Mouse (Mus musculus) B cell, adult 2 months (primary cell): ENCODE data around the gene H2-Ab1.

Experiments used
- DNase-seq, 2 experiments: peaks; one replicate each; pipeline ENCODE4 v3.0.0; 2022

The H2-Ab1 gene

DNA sequence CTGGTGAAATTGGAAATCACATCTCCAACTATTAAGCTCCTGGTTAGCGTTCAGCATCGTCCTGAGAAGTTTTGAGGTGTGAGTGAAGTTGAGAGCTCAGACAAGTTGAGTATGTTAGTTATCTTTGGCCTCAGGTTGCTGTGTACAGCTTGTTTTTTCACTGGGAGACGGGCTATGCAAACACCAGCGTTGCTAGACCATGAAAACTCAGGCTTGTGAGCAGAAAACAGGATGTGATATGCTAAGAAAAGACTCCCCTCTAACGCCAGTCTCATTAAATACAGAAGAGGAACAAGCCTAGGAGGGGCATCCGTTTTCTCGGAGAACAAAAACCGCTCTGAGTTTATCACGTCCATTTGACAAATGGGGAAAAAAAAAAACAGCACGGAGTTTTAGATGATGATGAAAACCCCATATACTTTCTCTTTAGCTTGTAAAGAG, 17.9 kb upstream of the H2-Ab1 start:
- peak; percentile 70 to 72 for DNase-seq

DNA sequence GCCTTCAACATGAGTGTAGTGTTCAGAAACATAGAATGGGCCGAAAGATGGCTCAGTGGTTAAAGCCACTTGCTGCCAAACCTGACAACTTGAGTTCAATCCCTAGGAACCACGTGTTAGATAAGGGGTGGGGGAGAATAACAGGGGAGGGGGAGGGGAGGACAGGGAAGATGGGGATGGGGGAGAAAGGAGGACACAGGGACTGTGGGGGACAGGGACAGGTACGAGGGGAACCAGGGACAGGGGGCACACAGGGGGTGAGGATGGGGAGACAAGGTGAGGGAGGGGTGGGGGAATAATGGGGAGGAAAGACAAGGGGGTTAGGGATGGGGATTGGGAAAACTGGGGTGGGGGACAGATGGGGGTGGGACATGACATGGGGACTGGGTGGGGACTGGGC, 17.1 kb upstream of the H2-Ab1 start:
- DNase-seq, result no peak

DNA sequence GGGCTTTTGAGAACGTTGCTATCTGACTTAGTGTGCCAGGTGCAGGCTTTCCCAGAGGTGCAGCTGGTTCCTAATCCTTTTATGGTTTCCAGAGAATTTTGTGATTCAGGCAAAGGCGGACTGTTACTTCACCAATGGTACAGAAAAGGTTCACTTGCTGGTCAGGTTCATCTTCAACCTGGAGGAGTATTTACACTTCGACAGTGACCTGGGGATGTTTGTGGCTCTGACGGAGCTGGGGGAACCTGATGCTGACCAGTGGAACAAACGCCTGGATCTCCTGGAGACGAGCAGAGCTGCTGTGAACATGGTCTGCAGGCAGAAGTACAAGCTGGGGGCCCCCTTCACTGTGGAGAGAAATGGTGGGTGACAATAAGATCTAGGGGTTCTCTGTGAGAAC, 16.6 kb upstream of the H2-Ab1 start:
- peak; percentile 6 to 13 for DNase-seq

DNA sequence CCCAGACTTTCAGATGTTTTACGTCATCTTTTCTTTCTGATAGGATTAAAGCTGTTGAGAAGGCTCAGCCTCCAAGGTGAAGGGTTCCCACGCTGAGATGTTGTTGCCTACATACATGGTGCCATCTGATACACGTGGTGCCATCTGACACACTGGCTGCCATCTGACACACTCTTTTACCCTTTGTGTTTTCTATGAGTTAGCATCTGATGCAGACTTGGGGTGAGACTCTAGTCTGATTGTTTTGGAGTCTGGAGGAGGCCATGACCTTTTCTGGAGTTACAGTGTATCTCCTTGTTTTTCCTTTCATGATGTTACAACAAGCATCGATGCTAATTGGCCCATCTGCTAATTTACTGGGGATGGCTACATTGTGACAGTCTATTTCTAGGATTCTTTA, 12.8 kb upstream of the H2-Ab1 start:
- DNase-seq, result peak in 1 of 2 experiments; percentile 2

DNA sequence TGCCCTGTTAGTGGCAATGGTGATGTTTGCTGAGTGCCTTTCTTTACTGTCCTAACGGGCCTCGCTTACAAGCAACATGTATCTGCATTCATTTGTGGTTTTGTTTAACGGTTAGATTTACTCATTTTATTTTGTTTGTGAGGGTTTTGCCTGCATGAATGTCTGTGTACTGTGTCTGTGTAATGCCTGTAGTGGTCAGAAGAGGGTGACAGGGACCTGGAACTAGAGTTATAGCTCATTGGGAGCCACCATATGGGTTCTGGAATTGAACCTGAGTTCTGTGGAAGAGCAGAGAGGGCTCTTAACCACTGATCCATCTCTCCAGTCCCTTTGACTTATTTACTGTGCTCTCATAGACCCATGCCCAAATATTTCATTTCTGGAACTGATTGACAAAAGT, 10.4 kb upstream of the H2-Ab1 start:
- DNase-seq, result peak; percentile 40 to 42

DNA sequence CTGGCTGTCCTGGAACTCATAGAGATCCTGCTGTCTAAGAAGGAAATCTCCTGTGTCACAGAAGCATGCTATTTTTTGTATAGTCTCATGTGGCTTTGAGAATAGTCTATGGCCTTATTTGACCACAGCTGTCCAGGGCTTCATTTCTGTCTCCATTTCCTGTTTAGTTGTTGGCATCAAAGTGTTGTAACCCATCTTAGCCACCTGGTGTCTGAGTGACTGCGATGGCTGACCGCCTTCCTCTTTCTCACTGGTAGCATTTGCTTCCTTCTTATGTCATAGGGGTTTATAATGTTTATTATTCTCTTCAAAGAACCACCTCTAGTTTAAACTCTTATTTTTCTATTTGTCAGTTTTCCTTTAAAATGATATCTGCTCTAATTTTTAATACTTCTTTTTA, 8.7 kb upstream of the H2-Ab1 start:
- peak; percentile 53 to 55 for DNase-seq

DNA sequence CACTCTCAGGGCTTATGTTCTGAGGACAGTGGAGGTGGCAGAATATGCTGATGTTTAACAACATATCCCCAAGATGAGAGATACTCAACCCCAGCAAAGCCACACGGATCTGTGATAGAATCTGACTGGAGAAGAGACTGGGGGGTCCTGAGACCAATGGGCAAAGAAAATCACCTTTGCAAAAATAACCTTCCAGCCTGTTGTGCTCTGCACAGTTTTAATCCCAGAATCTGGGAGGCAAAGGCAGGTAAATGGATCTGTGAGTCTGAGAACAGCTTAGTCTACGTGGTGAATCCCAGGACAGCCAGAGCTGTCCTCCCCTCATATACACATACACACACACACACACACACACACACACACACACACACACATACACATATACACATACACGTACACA, 8.1 kb upstream of the H2-Ab1 start:
- peak in 1 of 2 experiments; percentile 1 for DNase-seq

DNA sequence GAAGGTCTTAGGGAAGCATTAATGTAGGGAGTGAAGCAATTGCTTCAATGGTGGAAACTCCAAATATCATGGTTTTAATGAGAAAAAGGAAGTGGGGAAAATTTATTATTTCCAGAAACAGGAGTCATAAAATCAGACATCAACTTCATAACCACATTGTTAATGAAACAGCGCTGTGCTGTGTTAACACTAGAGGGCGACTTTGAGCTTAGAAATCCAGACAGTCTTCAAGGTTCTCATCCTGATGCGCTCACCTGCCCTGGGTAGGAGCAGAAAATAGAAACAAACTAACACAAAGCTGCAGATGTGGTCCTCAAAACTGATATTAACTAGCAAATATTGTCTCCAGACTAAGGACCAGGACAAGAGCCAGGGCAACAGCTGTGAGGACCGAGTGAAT, 7.6 kb upstream of the H2-Ab1 start:
- peak; percentile 70 to 75 for DNase-seq

DNA sequence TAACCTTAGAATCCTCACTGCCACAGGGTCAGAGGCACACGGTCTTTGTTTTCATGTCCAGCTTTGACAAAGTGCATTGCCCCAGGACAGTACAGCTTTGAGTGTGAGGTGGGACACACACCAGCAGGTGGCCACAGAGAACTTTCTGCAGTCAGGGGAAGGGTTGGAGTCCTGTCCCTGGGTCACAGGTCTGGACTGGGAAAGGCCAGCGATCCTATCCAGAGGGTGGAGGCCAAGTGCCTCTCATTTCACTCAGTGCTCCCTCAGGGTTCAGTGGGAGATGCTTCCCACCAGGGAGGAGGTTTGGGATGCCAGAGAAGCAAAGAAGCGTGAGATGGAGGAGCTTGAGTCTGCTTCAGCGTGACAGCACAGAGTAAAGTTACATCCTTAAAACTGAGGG, 5.8 kb upstream of the H2-Ab1 start:
- peak in 1 of 2 experiments; percentile 37 for DNase-seq

DNA sequence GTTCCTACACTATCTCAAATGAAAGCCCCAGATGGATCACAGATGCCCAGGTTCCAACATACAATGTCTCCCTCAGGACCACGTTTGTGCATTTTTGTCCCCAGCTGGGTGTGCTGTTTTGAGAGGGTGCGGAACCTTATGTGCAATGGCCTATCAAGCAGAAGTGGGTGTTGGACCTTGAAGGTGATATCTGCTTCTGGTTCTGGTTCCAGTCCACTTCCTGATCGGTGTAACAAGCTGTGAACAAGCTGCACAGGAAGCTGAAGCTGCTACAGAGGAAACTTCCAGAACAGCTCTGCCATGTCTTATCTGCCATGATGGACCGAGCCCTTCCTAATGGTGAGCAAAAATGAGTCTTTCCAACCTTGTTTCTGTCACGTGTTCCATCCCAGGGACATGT, 988 bp upstream of the H2-Ab1 start:
- no peak for DNase-seq

DNA sequence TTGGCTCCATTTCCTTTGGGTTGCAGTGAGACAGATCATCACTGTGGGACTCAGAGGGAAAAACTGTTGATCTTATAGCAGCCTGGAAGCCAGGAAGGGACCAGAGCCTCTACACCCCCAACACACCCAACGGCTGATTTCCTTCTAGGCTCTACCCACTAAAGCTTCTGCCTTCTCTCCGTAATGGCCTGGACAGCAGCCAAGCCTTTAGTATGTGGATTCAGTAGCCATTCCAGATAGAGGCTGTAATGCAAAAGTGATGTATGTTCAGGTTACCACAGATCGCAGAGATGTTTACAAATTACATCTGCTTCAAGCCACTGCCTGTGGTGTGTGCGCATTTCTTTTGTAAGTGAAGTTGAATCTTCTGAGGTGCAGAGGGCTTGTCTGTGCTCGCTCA, 3.1 kb downstream of the H2-Ab1 start:
- peak in 1 of 2 experiments; percentile 28 for DNase-seq

DNA sequence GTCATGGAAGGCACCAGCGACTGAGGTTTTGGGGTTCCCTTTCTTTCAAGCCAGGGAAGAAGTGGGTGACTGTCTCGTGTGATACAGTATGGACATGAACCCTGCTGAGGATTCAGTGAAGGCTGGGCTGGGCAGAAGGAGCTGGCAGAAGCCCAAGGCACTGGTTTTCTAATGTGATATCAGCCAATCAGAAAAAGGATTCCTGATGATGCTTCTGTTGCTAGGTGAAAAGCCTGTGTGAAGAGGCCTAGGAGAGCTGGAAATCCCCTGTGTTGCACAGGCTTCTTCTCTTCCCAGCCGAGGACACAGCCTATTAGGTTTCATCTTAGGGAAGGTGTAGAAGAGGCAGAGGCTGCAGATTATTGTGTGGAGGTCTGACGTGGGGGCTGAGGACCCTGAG, 4.0 kb downstream of the H2-Ab1 start:
- peak; percentile 90 for DNase-seq

DNA sequence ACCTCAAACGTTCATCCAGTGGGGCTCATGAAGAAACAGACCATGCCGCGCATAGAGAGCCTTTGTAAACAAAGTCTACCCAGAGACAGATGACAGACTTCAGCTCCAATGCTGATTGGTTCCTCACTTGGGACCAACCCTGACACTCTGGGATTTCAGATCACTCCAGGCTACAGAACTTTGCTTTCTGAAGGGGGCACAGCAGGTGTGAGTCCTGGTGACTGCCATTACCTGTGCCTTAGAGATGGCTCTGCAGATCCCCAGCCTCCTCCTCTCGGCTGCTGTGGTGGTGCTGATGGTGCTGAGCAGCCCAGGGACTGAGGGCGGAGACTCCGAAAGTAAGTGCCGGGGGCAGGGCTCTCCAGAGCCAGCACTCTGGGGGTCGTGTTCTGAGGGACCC, 5.6 kb downstream of the H2-Ab1 start:
- peak; percentile 91 to 92 for DNase-seq

DNA sequence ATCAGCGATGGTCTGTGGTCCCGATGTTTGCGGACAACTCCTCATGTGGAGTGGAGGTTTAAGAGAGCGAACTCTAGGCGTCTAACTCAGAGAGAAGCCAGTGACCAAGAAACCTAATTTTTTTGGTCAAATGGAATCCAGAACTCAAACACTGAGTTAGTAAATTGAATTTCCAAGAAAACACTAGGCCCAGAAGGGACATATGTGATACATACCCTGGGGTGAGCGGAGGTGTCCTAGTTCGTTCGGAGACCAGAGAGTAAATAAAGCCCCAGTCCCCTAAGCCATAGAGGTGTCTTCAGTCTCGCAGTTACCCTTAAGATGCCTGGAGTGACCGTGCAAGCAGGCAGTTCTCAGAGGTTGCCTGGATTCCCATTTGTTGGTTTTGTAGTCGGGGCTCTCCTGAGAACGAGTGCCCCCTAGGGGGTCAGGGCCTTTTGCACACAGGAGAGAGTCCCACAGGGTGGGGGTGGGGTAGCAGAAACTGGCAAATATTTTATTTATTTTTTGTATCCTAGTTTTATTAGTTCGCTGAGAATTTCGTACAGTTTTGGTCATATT, 6.4 kb downstream of the H2-Ab1 start:
- peak; percentile 78 for DNase-seq

DNA sequence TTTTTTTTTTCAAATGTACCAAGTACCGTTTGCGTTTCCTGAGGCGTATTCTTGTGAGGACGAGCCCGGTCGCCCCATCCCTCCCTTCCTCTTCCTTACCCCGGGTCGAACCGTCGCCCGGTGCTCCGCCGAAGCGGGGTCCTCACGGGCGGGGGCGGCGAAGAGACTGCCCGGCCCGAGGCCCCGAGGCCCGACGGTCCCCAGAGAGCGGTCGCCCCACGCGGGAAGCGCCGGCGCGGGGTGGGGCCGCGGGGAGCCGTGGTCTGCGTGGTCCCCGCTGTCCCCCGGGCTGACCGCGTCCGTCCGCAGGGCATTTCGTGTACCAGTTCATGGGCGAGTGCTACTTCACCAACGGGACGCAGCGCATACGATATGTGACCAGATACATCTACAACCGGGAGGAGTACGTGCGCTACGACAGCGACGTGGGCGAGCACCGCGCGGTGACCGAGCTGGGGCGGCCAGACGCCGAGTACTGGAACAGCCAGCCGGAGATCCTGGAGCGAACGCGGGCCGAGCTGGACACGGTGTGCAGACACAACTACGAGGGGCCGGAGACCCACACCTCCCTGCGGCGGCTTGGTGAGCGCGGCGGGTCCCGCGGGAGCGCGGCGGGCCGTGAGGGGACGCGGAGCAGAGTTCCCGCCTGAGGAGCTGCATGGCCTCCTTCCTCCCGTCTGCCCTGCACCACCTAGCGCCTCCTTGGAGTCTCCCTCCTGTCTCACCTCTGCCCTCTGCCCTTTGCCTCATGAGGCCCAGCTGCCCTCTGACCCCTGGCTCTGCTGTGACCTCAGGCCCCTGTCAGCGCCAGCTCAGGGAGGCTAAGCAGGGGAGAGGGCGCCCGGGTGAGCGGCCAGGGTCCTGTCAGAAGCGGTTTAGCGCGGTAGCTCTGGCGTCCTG, 7.2 kb downstream of the H2-Ab1 start:
- peak; percentile 67 to 72 for DNase-seq

DNA sequence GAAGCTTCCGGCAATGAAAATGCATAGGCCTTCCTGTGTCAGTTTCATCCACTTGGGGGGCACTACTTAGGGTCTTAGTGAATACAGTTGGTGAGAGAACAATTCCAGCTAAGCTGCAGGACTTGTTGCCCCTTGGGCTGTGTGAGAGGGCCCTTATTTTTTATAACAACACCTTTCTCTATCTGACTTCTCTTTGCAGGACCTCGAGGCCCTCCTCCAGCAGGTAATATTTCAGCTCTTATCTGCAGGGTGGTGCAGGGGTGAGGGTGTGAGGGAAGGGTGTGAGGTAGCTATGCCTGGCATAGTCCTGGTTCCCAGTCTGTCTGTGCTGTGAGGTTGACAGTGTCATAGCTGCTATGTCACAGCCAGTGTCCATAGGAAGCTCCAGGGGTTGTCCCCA, 10.8 kb downstream of the H2-Ab1 start:
- DNase-seq, result peak in 1 of 2 experiments; percentile 51

DNA sequence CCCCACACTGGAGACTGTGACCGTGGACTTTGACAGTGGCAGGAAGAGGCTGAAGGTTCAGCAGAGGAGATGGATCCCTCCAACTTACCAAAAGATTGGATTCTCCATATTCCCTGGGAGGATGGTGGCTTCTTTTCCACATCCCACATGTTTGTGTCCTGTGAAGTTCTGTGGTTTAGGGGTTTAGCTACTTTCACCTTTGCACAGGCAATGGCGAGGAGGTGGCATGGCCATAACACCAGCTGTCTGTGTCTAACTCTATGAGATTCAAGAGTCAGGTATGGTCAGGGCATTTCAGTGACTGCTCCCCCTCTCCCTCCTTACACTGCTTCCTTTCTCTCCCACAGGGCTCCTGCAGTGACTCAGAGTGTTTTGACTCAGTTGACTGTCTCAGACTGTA, 11.3 kb downstream of the H2-Ab1 start:
- DNase-seq, result peak in 1 of 2 experiments; percentile 51

DNA sequence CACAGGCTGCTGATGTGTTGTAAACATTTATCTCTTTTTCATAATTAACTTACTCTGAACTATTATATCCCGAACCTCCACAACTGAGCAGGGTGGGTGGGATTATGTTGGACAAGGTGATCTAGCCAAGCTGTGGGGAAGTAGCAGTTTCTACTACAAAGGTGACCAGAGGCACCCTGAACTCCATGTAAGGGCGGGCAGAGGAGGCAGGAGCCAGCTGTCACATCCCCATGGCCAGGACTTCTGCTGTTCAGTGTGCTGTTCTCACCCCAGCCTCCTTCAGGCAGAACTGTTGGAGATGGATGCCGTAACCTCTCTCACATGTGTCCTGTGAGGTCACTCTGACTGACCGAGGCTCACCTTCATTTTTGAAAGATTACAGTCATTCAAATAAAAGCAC, 12.3 kb downstream of the H2-Ab1 start:
- peak; percentile 61 for DNase-seq

DNA sequence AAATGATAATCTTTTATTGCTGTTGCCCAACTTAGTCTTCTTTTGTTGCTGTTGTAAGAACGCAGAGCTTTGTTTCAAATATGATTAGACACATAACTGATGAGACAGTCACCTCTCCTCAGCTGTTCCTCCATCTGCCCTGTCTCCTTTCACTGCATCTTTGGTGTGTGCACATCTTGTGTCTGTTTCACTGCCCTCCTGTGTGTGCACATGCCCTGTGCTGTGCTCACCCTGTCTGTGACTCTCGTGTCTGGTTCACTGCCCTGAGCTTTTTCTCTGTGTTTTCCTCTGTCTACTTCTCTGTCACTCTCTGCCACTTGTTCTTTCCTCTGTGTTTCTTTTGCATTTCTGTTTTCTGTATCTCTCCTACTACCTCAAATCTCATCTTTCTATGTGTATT, 12.7 kb downstream of the H2-Ab1 start:
- DNase-seq, result peak; percentile 60 to 65

DNA sequence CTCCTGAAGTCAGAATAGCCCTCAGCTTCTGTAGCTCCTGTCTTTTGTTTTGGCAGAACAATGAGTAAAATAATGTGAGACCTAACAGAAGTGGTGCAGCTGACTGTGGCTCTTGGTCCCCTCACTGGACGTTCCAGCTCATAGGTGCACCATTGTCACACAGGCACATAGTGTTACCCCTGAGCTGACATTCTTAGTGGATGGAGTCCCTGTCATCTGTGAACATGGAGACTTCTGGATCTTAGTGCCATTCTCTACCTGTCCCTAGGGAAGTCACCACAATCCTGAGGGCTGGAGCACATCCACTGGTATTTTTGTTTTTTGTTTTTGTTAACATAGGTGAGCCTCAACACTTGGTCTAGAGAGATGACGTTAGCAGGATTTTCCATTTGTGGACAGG, 13.5 kb downstream of the H2-Ab1 start:
- DNase-seq, result peak; percentile 49 to 53

DNA sequence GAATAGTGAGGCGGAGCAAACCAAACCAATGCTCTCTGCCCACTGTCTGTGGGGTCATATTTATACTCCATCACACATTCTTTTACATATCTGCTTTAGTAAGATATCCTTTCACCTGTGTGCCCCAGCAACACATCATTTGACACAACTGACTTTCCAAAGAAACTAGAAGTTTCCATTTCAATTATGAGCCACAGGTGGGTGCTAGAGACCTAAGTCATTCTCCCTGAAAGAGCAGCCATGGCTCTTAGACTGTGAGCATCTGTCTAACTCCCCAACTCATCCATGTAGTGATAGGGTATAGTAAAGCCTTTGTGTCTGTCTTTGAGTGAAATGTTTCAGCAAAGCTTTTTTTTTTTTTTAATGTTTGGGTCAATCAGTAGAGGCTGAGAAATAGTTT, 14.6 kb downstream of the H2-Ab1 start:
- no peak for DNase-seq

DNA sequence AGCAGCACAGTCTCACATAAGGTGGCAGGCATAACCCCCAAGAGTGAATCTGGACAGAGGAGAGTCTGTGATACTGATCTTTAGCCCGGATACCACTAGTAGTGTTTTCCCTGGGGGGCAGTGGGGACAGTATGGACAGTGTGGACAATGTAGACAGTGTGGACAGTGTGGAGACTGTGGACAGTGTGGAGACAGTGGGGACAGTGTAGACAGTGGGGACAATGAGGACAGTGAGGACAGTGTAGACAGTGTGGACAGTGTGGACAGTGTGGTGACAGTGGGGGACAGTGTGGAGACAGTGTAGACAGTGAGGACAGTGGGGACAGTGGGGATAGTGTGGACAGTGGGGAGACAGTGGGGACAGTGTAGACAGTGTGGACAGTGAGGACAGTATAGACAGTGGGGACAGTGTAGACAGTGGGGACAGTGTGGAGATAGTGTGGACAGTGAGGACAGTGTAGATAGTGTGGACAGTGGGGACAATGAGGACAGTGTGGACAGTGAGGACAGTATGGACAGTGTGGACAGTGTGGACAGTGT, 23.1 kb downstream of the H2-Ab1 start:
- no peak for DNase-seq

DNA sequence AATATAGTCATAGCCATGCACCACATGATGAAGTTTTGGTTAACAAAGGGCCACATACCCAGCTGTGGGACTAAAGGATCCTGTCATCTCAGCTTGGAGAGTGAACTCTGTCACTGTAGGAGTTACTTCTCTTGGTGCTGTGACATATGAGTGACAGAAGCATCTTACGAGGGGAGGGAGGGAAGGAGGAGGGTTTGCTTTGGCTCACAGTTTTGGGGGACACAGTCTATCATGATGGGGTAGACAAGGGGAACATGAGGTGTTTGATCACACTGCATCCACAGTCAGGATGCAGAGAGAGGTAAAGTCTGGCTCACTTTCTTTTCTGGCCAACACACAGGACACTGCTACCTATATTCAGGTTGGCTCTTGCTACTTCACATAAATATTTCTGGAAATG, 24.3 kb downstream of the H2-Ab1 start:
- DNase-seq, result peak; percentile 62 to 66

DNA sequence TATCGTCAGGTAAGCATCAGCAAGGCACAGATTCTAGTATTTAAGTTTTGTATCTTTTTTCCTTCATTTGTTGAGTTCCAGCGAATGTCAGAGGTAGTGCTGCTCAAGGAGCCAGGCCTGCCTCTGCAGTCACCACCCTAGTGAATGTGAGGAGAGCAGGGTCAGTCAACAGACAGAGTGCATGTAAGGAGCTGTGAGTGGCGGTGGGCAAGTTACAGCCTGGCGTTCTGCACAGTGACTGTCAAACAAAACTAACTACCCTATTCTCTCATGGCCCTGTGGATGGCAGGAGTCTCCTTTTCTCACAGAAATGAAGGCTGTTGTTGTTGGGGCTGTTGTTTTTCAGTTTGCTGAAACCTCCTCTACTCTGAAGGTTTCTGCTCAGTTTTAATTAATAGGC, 27.9 kb downstream of the H2-Ab1 start:
- peak; percentile 62 to 68 for DNase-seq
